Mouse (Mus musculus) kidney, adult 8-10 months (tissue): ENCODE measurements around the gene Pak4.

ENCODE experiments used
- DNase-seq, 2 experiments: peaks; one replicate each; pipeline ENCODE4 v3.0.0; 2022

Pak4 gene

GRCm38 (mm10) chr7:28586663-28587411, 11.1 kb downstream of the Pak4 start:
- peak in 1 of 2 experiments; percentile 39 for DNase-seq

- DNase-seq: no peak
Observed at GRCm38 (mm10) chr7:28585001-28585400, 13.0 kb downstream of the Pak4 start.

- DNase-seq: no peak
Observed at GRCm38 (mm10) chr7:28584468-28584867, 13.5 kb downstream of the Pak4 start.

- DNase-seq: peak in 1 of 2 experiments; percentile 49
Observed at GRCm38 (mm10) chr7:28583570-28584344, 14.2 kb downstream of the Pak4 start.

- no peak for DNase-seq
Observed at GRCm38 (mm10) chr7:28582841-28583240, 15.1 kb downstream of the Pak4 start.

GRCm38 (mm10) chr7:28581721-28582120, 16.3 kb downstream of the Pak4 start:
- no peak for DNase-seq

GRCm38 (mm10) chr7:28579826-28580225, 18.2 kb downstream of the Pak4 start:
- DNase-seq: no peak

GRCm38 (mm10) chr7:28578543-28579053, 19.4 kb downstream of the Pak4 start:
- no peak for DNase-seq

GRCm38 (mm10) chr7:28577826-28578542, 20.0 kb downstream of the Pak4 start:
- peak; percentile 71 to 87 for DNase-seq

- DNase-seq: peak; percentile 69 to 80
Observed at GRCm38 (mm10) chr7:28576271-28576914, 21.6 kb downstream of the Pak4 start.

- no peak for DNase-seq
Observed at GRCm38 (mm10) chr7:28575597-28575996, 22.4 kb downstream of the Pak4 start.

GRCm38 (mm10) chr7:28573236-28573635, 24.7 kb downstream of the Pak4 start:
- no peak for DNase-seq

GRCm38 (mm10) chr7:28572689-28573088, 25.3 kb downstream of the Pak4 start:
- DNase-seq: peak; percentile 63 to 73

GRCm38 (mm10) chr7:28570982-28571682, 26.9 kb downstream of the Pak4 start:
- peak in 1 of 2 experiments; percentile 48 for DNase-seq

GRCm38 (mm10) chr7:28570291-28570981, 27.5 kb downstream of the Pak4 start:
- peak; percentile 95 to 97 for DNase-seq

- DNase-seq: peak in 1 of 2 experiments; percentile 72
Observed at GRCm38 (mm10) chr7:28568253-28568652, 29.7 kb downstream of the Pak4 start.

GRCm38 (mm10) chr7:28567539-28567938, 30.4 kb downstream of the Pak4 start:
- DNase-seq: no peak

- DNase-seq: no peak
Observed at GRCm38 (mm10) chr7:28565407-28565806, 32.6 kb downstream of the Pak4 start.

GRCm38 (mm10) chr7:28562951-28563350, 35.0 kb downstream of the Pak4 start:
- DNase-seq: no peak

GRCm38 (mm10) chr7:28562371-28562770, 35.6 kb downstream of the Pak4 start:
- no peak for DNase-seq

- DNase-seq: no peak
Observed at GRCm38 (mm10) chr7:28561967-28562366, 36.0 kb downstream of the Pak4 start.
